Mouse (Mus musculus) kidney, postnatal 25 days (tissue): ENCODE results near the gene Nomo1.

ENCODE experiments used
- DNase-seq, 2 experiments: peaks; one replicate each; pipeline ENCODE4 v3.0.0; 2021; ENCODE audit warnings: mixed read lengths in 2 of 2

Nomo1 gene

DNA sequence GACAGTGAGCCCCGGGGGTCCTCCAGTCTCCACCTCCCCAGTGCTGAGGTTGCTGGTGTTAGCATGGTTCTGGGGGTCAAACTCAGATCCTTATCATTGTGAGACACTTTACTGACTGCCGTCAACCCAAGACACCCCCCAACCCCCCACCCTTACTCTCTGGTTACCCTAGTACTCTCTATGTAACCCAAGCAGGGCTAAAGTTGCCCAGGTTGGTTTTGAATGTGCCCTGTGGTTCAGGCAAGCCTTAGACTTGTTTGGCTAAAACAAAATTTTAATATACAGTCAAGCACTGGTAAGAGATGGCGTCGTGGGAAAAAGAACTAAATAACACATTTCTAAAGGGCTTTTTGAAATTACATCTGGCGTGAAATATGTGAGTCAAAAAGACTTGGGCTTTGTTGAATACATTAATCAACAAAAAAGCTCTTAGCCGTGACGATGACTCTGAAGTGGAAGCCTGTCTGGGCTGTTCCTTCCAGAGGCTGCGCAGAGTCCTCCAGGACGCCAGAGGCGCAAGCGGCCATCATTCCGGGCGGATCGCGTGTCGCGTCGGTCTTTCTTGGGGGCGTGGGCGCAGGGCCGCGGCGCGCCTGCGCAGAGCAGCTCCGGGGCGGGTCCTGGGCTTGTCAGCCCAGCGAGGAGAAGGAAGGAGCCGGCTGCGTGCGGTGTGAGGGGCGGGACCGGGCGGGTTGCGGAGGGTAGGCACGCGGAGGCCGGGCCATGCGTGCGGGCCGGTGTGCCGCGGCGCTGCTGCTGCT is at the start of gene Nomo1:
Gene Nomo1 (plus strand): TSS at position 590 of the 761 bp plus-strand sequence.
- DNase-seq: peak; percentile 97

DNA sequence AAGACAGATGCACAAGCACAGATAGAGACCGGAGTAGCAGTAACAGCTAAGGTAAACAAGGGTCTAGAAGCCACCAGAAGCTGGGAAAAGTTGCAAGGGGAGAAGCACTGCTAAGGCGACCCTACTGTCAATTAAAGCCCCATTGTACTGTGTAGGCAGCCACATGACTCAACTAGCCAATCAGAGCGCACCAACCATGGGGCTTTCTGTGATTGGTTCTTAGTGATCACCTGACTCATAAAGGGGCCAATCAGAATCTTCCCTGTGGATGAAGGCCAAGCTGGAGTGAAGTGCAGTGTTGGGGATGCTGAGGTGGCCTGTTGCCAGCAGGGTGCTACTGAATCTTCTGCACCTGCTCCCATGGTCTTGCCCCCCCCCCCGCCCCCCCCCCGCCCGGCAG is 46.6 kb upstream of the Nomo1 start:
- no peak for DNase-seq

DNA sequence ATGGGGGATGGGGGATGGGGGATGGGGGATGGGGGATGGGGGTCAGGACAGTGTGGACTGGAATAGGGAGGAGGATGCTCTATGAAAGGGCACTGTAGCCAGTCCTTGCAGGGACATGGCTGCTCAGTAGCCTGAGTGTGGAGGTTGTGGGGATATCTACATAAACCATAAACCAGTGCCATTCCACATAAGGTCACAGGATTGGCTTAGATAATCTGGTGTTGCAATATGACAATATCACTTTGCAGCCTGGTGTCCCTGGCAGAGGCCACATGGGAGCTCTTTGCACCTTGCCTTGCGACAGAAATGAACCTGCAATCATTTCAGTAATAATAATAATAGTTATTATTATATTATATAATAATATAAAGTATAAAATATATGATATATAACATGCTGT is 45.2 kb upstream of the Nomo1 start:
- no peak for DNase-seq

DNA sequence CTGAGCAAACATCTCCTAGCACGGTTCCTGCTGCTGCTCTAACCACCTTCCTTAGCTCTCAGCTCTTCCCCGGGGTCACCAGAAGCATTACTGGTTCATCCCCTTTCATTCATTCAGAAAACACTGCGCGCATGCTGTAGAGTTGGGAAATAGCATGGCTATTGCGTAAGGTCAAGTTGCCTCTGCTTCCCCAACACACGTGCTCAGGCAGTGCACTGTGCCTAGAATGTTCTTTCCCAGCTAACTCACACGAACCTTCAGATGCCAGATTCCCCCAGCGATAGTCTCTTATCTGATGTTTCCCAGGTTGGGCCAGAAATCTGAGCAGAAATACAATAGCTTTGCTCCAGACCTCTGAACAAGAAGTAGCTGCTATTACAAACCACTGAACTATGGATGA is 41.0 kb upstream of the Nomo1 start:
- DNase-seq: no peak

DNA sequence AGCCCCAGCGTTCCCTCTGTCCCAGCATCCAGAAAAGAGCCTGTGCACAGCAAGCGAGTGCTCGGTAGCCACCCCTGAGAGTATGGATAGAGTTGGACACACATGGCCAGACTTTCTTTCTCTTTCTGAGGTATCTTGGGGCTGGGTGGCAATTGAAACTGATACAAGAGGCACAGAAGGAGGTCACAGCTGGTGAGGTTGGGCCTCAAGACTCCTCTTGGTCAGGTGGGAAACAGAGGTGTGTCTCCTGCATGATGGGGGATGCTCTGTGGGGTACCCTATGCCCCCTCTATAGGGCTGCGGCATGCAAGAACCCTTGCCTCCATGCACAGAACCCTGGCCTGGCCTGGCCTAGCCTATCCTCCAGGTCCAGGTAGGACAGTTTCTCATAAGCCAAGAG is 32.9 kb upstream of the Nomo1 start:
- no peak for DNase-seq

DNA sequence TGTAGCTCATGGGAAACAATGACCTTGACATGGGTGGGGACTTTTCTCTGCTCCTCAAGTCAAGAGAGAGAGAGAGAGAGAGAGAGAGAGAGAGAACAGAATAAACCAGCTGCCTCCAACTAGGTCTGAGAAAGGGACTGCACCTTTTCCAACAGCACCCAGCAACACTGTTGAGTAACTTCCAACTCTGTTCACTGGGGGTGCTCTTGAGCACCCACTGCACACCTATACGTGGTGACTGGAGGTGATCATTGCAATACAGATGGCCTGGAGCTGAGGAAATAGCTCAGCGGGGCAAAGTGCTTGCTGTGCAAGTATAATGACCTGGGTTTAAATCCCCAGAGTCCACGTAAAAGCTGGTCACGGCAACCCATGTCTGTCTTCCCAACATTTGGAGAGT is 30.8 kb upstream of the Nomo1 start:
- DNase-seq: no peak

DNA sequence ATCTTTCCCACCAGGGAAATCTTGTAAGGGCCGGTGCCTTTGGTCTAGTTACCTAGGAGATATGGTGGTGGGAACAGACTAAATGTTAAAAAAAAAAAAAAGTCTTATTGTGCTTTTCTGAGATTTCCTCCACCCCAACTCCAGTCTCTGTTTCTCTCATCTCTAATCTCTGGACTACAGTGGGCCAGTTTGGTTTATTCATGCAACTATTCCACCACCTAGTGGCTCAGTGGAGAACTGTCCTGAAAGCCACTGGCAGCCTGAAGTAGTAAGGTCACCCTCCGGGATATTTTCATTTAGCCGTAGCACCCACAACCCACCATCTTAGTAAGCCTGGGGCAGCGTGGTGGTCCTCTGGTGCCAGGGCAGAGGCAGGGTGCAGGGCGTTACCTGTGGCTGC is 23.9 kb upstream of the Nomo1 start:
- peak; percentile 61 to 78 for DNase-seq

DNA sequence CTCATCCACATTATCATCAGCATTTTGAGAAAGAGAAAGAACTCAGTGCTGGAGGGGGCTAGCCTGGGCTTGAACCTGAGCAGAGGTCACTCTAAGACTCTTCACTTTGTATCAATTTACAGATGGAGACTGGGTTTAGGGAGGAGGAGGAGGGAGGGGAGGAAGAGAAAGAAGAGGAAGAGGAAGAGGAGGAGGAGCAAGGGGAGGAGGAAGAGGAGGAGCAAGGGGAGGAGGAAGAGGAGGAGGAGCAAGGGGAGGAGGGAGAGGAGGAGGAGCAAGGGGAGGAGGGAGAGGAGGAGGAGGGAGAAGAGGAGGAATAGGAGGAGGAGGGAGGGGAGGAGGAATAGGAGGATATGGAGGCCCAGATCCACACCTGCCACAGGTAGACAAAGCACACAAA is 21.4 kb upstream of the Nomo1 start:
- no peak for DNase-seq

DNA sequence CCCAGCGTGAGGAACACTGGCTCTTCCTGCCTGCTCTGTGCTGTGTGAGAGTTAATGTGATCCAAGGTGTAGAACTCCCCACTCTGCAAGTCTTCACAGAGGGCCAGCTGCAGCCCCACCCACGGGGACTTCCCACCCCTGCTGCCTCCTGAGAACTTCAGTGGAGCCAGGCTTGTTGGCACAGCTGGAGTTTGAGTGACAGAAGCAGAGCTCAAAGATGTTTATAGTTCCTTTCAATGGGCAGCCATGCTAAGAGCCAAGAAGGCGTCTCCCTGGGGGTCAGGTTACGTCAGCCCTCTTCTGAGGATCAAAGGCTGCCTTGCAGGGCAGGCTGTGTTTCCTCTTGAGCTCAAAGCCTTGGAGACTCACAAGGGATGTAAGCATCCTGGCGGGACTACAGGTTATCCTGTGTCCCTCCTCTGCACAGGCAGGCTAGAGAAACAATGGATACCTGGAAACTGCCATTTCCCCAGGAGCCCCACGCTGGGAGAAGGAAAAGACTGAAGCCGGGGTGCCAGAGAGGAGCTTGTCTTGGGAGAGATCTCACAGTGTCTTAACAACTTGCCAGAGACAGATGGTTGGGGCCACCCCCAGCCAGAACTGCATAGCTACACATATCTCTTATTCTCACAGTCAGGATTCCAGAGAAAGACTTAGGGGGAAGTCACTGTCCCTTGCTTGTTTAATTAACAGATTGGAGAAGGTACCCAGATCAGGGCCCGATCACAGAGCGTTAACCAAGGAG is 20.1 kb upstream of the Nomo1 start:
- peak in 1 of 2 experiments; percentile 45 for DNase-seq

DNA sequence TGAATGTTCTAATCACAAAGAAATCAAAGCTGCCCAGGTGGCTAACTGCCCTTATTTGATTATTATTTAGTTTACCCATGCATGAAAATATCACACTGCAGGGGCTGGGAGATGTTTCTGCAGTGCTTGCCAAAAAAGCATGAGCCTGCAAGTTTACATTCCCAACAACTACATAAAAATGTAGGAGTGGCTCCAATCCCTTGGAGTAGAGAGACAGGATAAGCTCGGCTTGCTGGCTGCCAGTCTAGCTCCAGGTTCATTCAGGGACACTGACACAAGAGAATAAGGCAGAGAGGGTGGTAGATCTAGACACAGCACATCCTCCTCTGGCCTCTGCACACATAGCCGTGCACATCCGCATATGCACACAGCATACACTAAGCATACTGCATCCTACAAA is 13.9 kb upstream of the Nomo1 start:
- DNase-seq: no peak

DNA sequence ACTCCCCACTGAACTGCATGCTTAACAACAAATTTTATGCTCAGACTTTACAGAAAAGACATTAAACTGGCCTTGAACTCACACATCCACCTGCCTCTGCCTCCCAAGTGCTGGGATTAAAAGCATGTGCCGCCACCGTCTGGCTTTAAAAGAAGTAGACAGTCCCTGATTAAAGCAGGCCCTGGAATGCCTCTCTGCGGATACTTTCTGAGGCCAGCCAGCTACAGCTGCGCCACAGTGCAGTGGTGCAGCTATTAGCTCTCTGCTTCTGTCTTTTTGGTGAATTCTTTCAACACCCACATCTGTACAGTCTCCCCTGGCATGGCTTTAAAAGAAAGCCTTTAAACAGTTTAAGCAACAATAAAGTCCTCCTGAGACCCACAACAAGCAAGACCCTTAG is 11.5 kb upstream of the Nomo1 start:
- DNase-seq: no peak

DNA sequence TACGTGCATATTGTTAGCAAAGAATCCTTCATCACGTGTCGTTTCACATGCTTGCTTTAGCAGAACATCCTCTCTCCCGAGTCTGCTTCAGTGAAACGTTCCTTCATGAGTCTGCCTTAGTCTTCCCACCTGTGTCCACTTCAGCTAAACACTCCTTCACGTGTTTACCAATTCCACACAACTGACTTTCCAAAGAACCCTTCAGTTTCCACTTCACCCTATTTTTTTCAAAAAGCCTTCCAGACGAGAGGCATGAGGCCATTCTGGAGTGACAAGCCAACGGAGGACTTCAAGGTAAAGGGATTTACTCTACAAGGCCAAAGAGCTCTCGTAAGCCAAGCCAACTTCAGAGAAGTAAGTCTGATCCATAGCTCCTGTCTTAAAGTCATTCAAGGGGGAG is 8.1 kb upstream of the Nomo1 start:
- no peak for DNase-seq

DNA sequence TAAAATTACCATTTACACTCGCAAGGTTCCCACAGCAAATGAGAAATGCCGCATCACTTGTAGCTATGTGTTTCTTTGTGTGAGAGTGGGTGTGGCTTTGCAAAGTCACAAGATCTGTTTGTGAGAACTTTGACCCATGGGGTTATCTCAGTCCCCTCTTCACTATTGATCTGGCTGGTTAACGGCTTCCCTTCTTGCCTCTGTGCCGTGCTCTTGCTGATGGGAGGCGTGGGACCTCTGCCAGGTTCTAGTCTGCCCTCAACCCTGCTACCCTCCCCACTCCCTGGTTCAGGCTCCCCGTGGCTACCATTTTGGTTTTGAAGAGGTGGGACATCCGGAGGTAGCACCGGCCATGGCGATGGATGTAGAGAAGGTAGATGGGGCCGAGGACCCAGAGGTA is 4.8 kb upstream of the Nomo1 start:
- DNase-seq: no peak

DNA sequence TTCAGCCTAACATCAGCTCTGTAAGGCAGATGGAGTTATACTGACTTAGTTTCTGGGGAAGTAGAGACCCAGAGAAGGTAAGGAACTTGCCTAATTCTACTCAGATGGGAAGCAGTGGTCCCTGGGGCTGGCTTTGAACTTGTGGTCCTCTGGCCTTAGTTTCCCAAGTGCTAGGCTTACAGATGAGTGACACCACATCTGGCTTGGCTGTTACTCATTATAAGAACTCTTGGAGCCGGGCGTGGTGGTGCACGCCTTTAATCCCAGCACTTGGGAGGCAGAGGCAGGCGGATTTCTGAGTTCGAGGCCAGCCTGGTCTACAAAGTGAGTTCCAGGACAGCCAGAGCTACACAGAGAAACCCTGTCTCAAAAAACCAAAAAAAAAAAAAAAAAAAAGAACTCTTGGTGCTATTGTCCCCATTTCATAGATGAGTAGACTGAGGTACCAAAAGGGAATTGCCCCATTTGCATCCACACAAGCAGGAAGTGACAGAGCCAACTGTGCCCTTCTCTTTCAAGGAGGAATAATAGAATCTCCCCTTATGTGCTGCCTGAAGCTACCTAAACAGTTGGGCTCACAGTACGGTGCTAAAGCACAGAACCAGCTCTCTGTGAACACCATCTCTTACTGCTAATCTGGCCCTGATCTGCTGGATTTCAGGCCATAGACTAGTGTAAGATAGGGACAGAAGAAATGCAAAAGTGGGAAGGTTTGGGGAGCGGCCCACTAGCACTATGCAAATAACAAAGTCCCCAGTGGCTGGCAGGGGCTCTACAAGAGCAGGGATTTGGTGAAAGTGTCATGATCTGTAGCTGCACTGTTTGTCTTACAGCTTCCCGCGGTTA is 4.0 kb upstream of the Nomo1 start:
- no peak for DNase-seq

DNA sequence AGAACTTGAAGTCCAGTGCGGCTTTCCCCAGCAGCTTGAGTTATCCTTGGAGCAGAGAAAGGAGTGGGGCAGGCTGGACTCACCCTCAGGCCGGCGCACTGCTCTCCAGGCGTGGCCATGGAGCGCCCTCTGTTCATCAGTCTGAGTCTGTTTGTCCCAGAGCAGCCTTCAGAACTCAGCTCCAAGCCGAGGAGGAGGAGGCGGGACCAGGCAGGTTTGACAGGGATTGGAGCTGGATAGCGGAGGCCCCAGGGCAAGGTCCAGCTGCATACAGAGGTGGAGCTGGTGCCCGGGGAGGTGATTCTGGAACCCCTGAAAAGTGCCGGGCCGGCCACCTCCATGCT is 3.4 kb upstream of the Nomo1 start, which contains the start of gene Abcc6:
Gene Abcc6 (minus strand): TSS at position 158 of the 344 bp plus-strand sequence.
- DNase-seq: peak; percentile 82 to 93

DNA sequence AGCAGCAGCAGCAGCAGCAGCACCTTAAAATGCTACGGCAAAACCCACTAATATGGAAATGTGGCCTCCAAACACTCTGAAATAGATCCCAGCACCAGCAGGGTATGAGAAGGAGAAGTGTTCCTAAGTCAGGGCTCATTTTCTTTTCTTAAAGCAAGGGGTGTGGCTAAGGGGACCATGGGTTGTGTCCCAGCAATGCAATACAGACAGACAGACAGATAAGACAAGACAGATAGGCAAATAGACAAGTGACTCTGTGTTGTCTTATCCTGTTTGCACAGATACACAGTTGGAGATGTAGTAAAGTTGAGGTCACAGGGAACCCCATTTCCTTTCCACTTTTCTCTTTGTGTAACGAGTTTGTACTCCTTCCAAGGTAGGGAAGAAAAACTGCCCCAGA is 2.4 kb upstream of the Nomo1 start:
- no peak for DNase-seq

DNA sequence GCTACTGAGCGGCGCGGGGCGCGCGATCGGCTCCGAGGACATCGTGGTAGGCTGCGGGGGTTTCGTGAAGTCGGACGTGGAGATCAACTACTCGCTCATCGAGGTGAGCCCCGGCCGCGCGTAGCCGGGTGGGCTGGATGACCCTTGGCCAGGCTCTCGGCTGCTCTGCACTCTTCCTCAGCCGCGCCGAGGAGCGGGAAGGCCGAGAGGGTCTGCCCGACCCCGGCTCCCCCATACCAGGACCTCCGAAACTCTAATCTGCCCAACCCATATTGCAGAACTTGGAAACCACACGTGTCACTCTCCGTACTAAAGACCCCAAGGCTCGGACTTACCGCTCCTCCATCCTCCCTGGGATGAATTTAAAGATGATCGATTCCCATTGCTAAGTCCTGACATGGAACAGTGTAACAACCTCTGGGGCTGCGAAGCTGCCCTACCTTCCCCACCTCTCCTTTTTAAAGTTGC is 406 bp downstream of the Nomo1 start:
- no peak for DNase-seq

DNA sequence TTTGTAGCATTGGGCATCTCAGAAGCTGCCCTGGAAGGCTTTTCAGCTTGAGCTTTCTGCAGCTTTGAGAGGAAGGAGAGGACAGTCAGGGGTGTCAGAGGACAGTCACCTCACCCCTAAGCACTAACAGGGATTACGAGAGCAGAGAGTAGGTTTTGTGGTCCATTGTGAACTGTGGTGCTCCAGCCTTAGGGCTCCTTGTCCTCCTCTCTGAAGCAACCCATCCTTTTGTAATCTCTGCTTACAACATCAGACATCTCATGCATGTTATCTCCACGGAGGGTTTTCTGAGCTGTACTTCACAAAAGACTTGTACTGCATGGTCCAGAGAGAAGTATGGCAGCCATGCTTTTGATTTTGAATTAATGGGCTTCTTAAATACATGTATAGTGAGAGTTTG is 1.5 kb downstream of the Nomo1 start:
- no peak for DNase-seq

DNA sequence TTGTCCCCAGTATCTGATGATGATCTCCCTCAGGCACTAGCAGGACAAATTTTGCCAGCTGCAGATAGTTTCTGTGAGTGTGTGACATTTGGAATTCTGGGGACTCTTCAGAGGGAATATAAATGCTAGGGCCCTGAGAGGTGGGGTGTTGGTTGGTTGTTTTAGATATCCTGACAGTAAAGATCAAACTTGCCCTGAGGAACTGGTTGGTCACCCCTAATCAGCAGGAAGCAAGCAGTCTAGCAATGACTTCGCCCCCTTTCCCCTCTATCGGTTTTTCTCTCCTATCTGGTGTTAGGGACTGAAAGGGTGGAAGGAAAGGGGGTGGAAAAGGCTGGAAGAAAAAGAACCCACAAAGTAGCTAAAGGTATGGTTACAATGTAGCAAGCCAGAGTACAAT is 2.0 kb downstream of the Nomo1 start:
- DNase-seq: no peak

DNA sequence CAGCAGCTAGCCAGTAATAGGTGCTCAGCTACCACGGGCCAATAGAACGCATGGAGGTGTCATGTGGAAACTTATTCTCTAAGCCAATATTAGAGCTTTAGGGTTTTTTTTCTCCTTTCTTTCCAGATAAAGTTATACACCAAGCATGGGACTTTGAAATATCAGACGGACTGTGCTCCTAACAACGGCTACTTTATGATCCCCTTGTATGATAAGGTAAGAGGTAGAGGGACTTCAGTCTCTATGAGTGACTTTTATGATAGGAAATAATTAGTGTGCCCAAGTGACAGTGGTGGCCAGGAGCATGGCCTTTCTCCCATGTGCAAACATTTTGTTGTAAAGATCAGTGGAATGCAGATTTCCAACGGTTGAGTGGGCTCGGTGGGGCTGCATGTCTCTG is 3.9 kb downstream of the Nomo1 start:
- no peak for DNase-seq

DNA sequence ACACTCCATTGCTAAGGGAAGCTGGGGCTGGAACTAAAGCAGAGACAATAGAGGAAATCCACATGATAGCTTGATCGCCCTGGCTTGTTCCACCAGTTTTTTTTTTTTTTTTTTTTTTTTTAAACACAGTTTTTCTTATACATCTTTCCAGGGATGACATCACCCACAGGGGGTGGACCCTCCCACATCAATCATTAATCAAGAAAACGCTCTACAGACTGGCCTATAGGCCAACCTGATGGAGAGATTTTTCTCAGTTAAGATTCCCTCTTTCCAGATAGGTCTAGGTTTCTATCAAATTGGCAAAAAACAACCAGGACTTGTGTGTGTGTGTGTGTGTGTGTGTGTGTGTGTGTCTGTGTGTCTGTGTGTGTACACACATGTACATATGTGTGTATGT is 6.4 kb downstream of the Nomo1 start:
- DNase-seq: no peak

DNA sequence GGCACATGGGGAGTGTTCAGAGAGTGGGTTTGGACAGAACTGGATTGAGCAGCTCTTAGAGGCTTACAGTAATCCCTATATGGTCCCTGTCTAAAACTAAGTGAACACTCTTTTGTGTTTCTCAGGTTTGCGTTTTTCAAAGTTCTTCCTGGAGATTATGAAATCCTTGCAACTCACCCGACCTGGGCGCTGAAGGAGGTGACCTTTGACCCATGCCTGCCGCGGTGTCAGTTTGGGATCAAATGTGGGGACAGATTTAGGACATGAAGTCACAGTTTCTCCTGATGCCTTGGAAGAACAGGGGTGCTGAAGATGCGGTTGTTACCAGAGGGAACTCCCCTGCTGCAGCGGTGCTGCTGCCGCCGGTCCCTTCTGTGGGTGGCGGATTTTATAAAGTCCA is 10.6 kb downstream of the Nomo1 start:
- no peak for DNase-seq

DNA sequence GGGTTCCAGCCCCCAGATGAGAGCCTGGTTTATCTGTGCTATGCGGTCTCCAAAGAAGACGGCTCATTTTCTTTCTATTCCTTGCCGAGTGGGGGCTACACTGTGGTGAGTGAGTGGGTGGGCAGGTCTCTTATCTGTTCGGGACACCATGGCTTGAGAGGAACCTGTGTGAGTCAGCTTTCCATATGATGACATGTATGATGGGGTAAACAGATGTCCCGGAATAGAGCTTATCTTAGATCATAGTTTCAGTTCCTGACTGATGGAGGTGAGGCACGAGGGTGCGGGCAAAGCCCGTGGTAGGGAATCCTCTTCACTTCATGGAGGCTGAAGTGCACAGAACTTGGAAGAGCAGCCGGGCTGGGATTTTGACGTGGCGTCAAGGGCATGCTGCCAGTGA is 12.4 kb downstream of the Nomo1 start:
- no peak for DNase-seq
